Mouse (Mus musculus) cerebellum, postnatal 10 days (tissue): ENCODE data around the gene Pygm.
A peak's percentile ranks its signal among the peaks of the same experiment; 100 is the strongest.

Experiments used
- DNase-seq, 2 experiments: peaks; one replicate each; pipeline ENCODE4 v3.0.0; 2021; ENCODE audit warnings: mixed read lengths in 2 of 2

The Pygm gene

GRCm38 (mm10) chr19:6354030-6354429 is 30.2 kb upstream of the Pygm start:
- DNase-seq = no peak

GRCm38 (mm10) chr19:6361291-6361690 is 22.9 kb upstream of the Pygm start:
- DNase-seq = no peak

GRCm38 (mm10) chr19:6363091-6363410 is 21.1 kb upstream of the Pygm start:
- DNase-seq = no peak

- DNase-seq = peak; percentile 100
Observed at GRCm38 (mm10) chr19:6363411-6364240, 20.6 kb upstream of the Pygm start, which contains the start of gene Sf1. Sf1 (plus strand) TSS chr19:6363690.

GRCm38 (mm10) chr19:6364317-6364725 is 19.9 kb upstream of the Pygm start:
- peak; percentile 96 to 97 for DNase-seq

GRCm38 (mm10) chr19:6364842-6365241 is 19.4 kb upstream of the Pygm start:
- DNase-seq = no peak

GRCm38 (mm10) chr19:6370175-6370574 is 14.0 kb upstream of the Pygm start:
- no peak for DNase-seq

GRCm38 (mm10) chr19:6372433-6372832 is 11.8 kb upstream of the Pygm start:
- DNase-seq = no peak

- DNase-seq = peak; percentile 95 to 98
Observed at GRCm38 (mm10) chr19:6373539-6374400, 10.4 kb upstream of the Pygm start.

- DNase-seq = no peak
Observed at GRCm38 (mm10) chr19:6374571-6374970, 9.6 kb upstream of the Pygm start.

- peak; percentile 47 to 56 for DNase-seq
Observed at GRCm38 (mm10) chr19:6375423-6376254, 8.6 kb upstream of the Pygm start.

- peak; percentile 87 to 95 for DNase-seq
Observed at GRCm38 (mm10) chr19:6376255-6376564, 8.0 kb upstream of the Pygm start.

GRCm38 (mm10) chr19:6376643-6377042 is 7.6 kb upstream of the Pygm start:
- DNase-seq = no peak

GRCm38 (mm10) chr19:6377327-6378040 is 6.7 kb upstream of the Pygm start:
- no peak for DNase-seq

GRCm38 (mm10) chr19:6380411-6381166 is 3.6 kb upstream of the Pygm start:
- DNase-seq = no peak

GRCm38 (mm10) chr19:6381238-6381637 is 3.0 kb upstream of the Pygm start:
- no peak for DNase-seq

- DNase-seq = peak; percentile 60 to 66
Observed at GRCm38 (mm10) chr19:6382323-6382924, 1.8 kb upstream of the Pygm start.

GRCm38 (mm10) chr19:6383470-6383869 is 729 bp upstream of the Pygm start:
- DNase-seq = no peak

GRCm38 (mm10) chr19:6384954-6385353 is 755 bp downstream of the Pygm start:
- DNase-seq = no peak

- DNase-seq = no peak
Observed at GRCm38 (mm10) chr19:6385419-6385818, 1.2 kb downstream of the Pygm start.

- DNase-seq = no peak
Observed at GRCm38 (mm10) chr19:6385821-6386220, 1.6 kb downstream of the Pygm start.
